Mouse (Mus musculus) megakaryocyte, adult 5-6 weeks (primary cell): ENCODE data around the gene Pld2. TPM values are rescaled to one million over a fixed set of nuclear protein-coding genes. Genes with fewer than 3 reads are reported as not detected.

Experiments
- ATAC-seq: 2 replicates; pipeline ENCODE4 v1.8.0; 2016; ENCODE audit warnings: mild to moderate bottlenecking, inconsistent platforms; ENCODE audit not compliant: poor library complexity, severe bottlenecking
- total RNA-seq, 2 experiments: library from RNA; stranded (forward) in 1 of 2; stranded (reverse) in 1 of 2; fragments of 153-499, 151-499 nt in 1 of 2; fragments of 221-1000, 200-1000 nt in 1 of 2; gene quantifications; 2 replicates each; pipeline versions ENCODE4 v1.2.3 to v1.2.4; 2015 to 2017

The Pld2 gene
- total RNA-seq, 2 experiments from 2014 or later = 6.3 to 11.1 TPM

- no peak for ATAC-seq
These were observed 32.6 kb downstream of the Pld2 start for GRCm38 (mm10) chr11:70572348-70572902.

GRCm38 (mm10) chr11:70573872-70574271, 34.0 kb downstream of the Pld2 start:
- no peak for ATAC-seq

GRCm38 (mm10) chr11:70577201-70577600, 37.3 kb downstream of the Pld2 start:
- ATAC-seq = no peak

- ATAC-seq = no peak
These were observed 39.1 kb downstream of the Pld2 start for GRCm38 (mm10) chr11:70578962-70579361.

GRCm38 (mm10) chr11:70579710-70580357, 40.0 kb downstream of the Pld2 start:
- peak; percentile 40; the same call in 1 of the 2 replicates for ATAC-seq

GRCm38 (mm10) chr11:70580358-70580720, 40.5 kb downstream of the Pld2 start:
- ATAC-seq = no peak

- no peak for ATAC-seq
These were observed 41.1 kb downstream of the Pld2 start for GRCm38 (mm10) chr11:70580921-70581320.

GRCm38 (mm10) chr11:70582196-70582595, 42.3 kb downstream of the Pld2 start:
- no peak for ATAC-seq

- no peak for ATAC-seq
These were observed 43.3 kb downstream of the Pld2 start for GRCm38 (mm10) chr11:70583022-70583714.

- no peak for ATAC-seq
These were observed 43.9 kb downstream of the Pld2 start for GRCm38 (mm10) chr11:70583775-70584174.

- ATAC-seq = no peak
These were observed 45.6 kb downstream of the Pld2 start for GRCm38 (mm10) chr11:70585457-70585856.

GRCm38 (mm10) chr11:70586261-70586660, 46.4 kb downstream of the Pld2 start:
- ATAC-seq = no peak

GRCm38 (mm10) chr11:70586954-70587353, 47.1 kb downstream of the Pld2 start:
- ATAC-seq = no peak

GRCm38 (mm10) chr11:70591733-70592132, 51.9 kb downstream of the Pld2 start:
- ATAC-seq = no peak

- no peak for ATAC-seq
These were observed 54.6 kb downstream of the Pld2 start for GRCm38 (mm10) chr11:70594253-70594989.

GRCm38 (mm10) chr11:70595638-70596037, 55.8 kb downstream of the Pld2 start:
- peak; percentile 60 for ATAC-seq

- ATAC-seq = no peak
These were observed 56.2 kb downstream of the Pld2 start for GRCm38 (mm10) chr11:70596094-70596493.

GRCm38 (mm10) chr11:70597301-70597700, 57.4 kb downstream of the Pld2 start:
- ATAC-seq = peak; percentile 41

- peak; percentile 31; the same call in 1 of the 2 replicates for ATAC-seq
These were observed 58.6 kb downstream of the Pld2 start for GRCm38 (mm10) chr11:70598451-70598953.

- ATAC-seq = peak; percentile 78
These were observed 65.2 kb downstream of the Pld2 start for GRCm38 (mm10) chr11:70605024-70605566.

- no peak for ATAC-seq
These were observed 66.9 kb downstream of the Pld2 start for GRCm38 (mm10) chr11:70606717-70607116.
